Mouse (Mus musculus) forebrain, embryonic 14.5 days (tissue): Measurements from ENCODE around the gene Mast4. TPM values are rescaled to one million over a fixed set of nuclear protein-coding genes. Genes with fewer than 3 reads are reported as not detected.

Source experiments
- ATAC-seq: fragments of 200-750 bp; cut with Nextera tagmentation; 2 replicates; pipeline ENCODE4 v1.8.0; 2017; ENCODE audit warnings: mild to moderate bottlenecking, moderate library complexity
- DNase-seq: peaks from one replicate; pipeline ENCODE4 v3.0.0-alpha.2; 2015; ENCODE audit warnings: low spot score
- H3K27ac ChIP-seq: fragments of 300-500 bp; sonication (generic); 2 replicates; pipeline ENCODE4 v1.5.1; 2014; ENCODE audit warnings: low read depth, mild to moderate bottlenecking, control low read depth, low read length, moderate library complexity
- H3K27me3 ChIP-seq: fragments of 300-500 bp; sonication (generic); replicated peaks from 2 replicates; pipeline ENCODE4 v1.6.1; 2014; ENCODE audit warnings: low read length, control low read depth, mixed read lengths; ENCODE audit not compliant: control insufficient read depth, insufficient read depth
- H3K36me3 ChIP-seq: fragments of 300-500 bp; sonication (generic); 2 replicates; pipeline ENCODE4 v1.6.1; 2014; ENCODE audit warnings: low read length, control low read depth; ENCODE audit not compliant: control insufficient read depth, insufficient read depth
- H3K4me1 ChIP-seq: fragments of 300-500 bp; sonication (generic); 2 replicates; pipeline ENCODE4 v1.6.1; 2014; ENCODE audit warnings: antibody characterized with exemption, low read length, control low read depth; ENCODE audit not compliant: control insufficient read depth, insufficient read depth
- H3K4me2 ChIP-seq: fragments of 300-500 bp; sonication (generic); 2 replicates; pipeline ENCODE4 v1.6.1; 2014; ENCODE audit warnings: mild to moderate bottlenecking, control low read depth, low read length
- H3K4me3 ChIP-seq: fragments of 300-500 bp; sonication (generic); 2 replicates; pipeline ENCODE4 v1.5.1; 2014; ENCODE audit warnings: low read depth, low read length, control low read depth
- H3K9ac ChIP-seq: fragments of 300-500 bp; sonication (generic); 2 replicates; pipeline ENCODE4 v1.6.1; 2014; ENCODE audit warnings: mild to moderate bottlenecking, low read length, control low read depth, moderate library complexity
- H3K9me3 ChIP-seq: fragments of 300-500 bp; sonication (generic); replicated peaks from 2 replicates; pipeline ENCODE4 v1.6.1; 2016; ENCODE audit warnings: low read length, control low read depth, mixed read lengths; ENCODE audit not compliant: control insufficient read depth
- WGBS: fragments of 180-500 bp; shearing (Covaris S2); extraction: QIAGEN DNeasy Blood & Tissue Kit; methylation state at CpG from one replicate; pipeline ENCODE4 v1.1.7; 2014; 5-methylcytosine and 5-hydroxymethylcytosine counted together
- polyA plus RNA-seq: library from polyadenylated mRNA; unstranded; fragments of >200 nt; fragmentation: Nextera tagmentation; extraction: Ambion mirVana; gene quantifications from 2 replicates; pipeline ENCODE4 v1.2.1, GENCODE M21; 2014

The Mast4 gene
- polyA plus RNA-seq, 1 experiment from 2014 or later: 11.7 TPM

DNA sequence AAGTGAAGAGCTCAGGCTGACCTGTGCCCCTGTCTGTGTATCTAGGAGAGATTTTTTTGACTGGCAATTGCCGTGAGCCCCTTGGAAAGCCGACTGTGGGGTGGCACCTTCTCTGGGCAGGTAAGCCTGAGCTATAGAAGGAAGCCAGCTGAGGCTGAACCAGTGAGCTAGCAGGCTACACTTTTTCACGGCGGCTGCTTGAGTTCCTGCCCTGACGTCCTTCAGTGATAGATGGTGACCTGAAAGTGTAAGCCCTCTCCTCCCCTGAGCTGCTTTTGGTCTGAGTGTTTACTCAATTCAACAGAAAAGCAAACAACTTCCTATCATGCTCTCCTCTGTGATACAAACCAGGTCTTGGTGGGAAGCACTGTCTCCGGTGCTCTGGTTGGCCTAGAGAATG, 455.7 kb downstream of the Mast4 start:
- no peak overlapping the region for H3K4me3 ChIP-seq
- H3K36me3 ChIP-seq: no peaks in the 10 kb centered on the region
- no peaks in the 10 kb centered on the region for H3K27me3 ChIP-seq
- ATAC-seq: no peak
- peaks cover 5% of the 10 kb centered on the region; the same call in 1 of the 2 replicates for H3K4me1 ChIP-seq
- no peak overlapping the region for H3K4me2 ChIP-seq
- H3K27ac ChIP-seq: no peak overlapping the region
- H3K9me3 ChIP-seq: no peaks in the 10 kb centered on the region
- DNase-seq: no peak
- H3K9ac ChIP-seq: no peak overlapping the region
- WGBS: 80% methylated on average over 6 of the region's 6 CpGs

DNA sequence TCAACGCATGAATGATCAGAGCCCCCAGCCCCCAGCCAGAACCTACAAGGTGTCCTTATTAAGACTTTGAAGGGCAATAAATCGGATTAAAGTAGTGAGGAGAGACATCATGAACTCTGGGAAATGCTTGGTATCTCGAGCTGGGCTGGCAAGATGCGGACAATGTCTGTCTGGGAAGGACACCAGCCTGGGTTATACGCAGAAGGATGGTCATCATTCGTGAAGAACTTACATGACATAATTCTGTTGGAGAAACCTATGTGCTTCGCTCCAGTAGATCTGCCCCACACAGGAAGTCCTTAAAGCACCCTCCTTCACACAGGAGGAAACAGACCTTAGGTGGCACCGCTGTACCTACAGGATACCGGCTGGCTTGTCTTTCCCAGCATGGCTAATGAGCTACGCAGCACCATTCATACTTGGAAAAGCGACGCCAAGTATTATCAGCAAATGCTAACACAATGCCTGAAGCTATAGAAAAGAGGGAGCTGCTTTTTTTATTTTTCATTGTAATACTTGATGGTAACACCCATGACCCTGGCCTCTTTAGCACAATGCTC, 456.5 kb downstream of the Mast4 start:
- Histone ChIP-seq H3K27me3 (no peaks in the 10 kb centered on the region), H3K4me2 (no peak overlapping the region), H3K4me1 (peaks cover 5% of the 10 kb centered on the region; the same call in 1 of the 2 replicates), H3K36me3 (no peaks in the 10 kb centered on the region), H3K4me3 (no peak overlapping the region), H3K9ac (no peak overlapping the region), H3K9me3 (no peaks in the 10 kb centered on the region), H3K27ac (no peak overlapping the region)
- ATAC-seq (no peak), DNase-seq (no peak)
- WGBS: 65% methylated on average over 12 of the region's 12 CpGs

DNA sequence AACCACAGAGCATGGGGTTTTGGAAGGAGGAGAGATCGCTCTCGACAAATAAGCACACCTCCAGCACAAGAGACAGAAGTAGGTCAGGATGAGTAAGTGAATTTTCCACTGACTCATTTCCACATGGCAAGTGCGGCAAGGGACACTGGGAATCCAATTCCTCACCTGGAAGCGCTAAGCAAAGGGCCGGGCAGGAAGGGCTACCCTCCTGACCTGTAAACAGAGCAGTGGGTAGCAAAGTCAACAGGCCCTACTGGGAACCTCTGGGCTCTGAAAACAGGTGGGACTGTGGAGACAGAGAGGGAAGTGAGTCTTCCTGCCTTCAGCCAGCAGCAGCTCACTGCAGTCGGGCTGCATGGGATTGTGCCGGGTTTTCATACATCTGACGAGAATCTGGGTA, 457.1 kb downstream of the Mast4 start:
- DNase-seq: no peak
- Histone ChIP-seq H3K9me3 (no peaks in the 10 kb centered on the region), H3K4me3 (no peak overlapping the region), H3K36me3 (no peaks in the 10 kb centered on the region), H3K4me2 (no peak overlapping the region), H3K9ac (no peak overlapping the region), H3K27me3 (no peaks in the 10 kb centered on the region), H3K4me1 (peaks cover 5% of the 10 kb centered on the region; the same call in 1 of the 2 replicates), H3K27ac (no peak overlapping the region)
- WGBS: 87% methylated on average over 8 of the region's 8 CpGs
- ATAC-seq: no peak

DNA sequence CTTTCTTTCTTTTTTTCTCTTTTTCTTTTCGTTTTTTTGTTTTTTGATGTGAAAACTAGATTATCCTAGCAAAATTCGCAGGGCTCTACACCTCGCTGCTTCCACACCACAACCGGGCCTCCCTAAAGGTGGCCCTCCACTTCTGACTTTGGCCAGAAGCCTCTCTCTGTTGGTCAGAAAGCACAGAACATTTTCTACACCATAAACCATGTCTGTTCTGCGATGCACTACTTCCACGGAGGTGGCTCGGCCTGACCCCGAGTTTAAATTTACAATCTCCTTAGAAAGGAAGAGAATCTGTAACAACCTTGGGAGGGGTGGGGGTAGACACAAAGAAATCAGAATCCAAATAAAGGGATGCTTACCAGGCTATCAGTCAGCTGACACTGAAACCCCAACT, 458.8 kb downstream of the Mast4 start:
- no peaks in the 10 kb centered on the region for H3K9me3 ChIP-seq
- H3K27me3 ChIP-seq: no peaks in the 10 kb centered on the region
- 57% methylated on average over 8 of the region's 8 CpGs for WGBS
- no peak overlapping the region for H3K27ac ChIP-seq
- H3K4me2 ChIP-seq: no peak overlapping the region
- ATAC-seq (no peak), DNase-seq (no peak)
- H3K4me3 ChIP-seq: no peak overlapping the region
- H3K9ac ChIP-seq: no peak overlapping the region
- H3K4me1 ChIP-seq: peaks cover 5% of the 10 kb centered on the region; the same call in 1 of the 2 replicates
- no peaks in the 10 kb centered on the region for H3K36me3 ChIP-seq

GRCm38 (mm10) chr13:102875144-102875476, 459.2 kb downstream of the Mast4 start:
- Histone ChIP-seq H3K9me3 (no peaks in the 10 kb centered on the region), H3K27me3 (no peaks in the 10 kb centered on the region), H3K4me1 (peaks cover 5% of the 10 kb centered on the region; the same call in 1 of the 2 replicates), H3K27ac (no peak overlapping the region), H3K4me2 (no peak overlapping the region), H3K9ac (no peak overlapping the region), H3K4me3 (no peak overlapping the region), H3K36me3 (no peaks in the 10 kb centered on the region)
- no peak for DNase-seq
- 53% methylated on average over 3 of the region's 3 CpGs for WGBS
- ATAC-seq: no peak

DNA sequence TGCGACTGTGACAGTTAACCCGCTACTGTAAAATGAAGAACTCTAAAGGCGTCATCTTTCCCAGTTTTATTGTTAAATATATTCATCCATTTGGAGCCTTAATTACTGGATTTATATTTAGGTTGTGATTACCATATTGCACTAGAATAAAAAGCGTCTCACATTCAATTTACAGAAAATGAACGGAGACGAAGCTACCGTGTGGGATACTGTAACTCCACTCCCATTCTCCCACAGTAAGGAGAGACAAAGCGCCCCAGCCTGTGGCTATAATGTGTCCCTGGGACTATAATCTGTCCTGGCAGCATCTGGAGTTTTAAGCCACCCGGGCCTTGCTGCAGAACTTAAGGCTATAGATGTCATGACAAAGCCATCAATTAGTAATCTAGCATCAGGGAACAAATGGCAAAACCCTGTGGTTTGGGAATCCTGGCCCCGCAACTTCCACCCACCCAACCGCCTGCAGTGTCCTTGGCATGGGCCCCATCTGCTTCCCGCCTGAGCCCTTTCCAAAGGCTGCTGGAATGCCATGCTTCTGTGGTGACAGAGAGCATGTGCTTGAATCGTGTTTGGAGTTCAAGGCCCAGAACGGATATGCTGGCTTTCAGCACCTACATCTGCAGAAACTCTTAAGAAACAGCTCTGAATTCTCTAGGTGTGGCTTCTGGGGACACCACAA, 459.7 kb downstream of the Mast4 start:
- no peak for ATAC-seq
- Histone ChIP-seq H3K9me3 (no peaks in the 10 kb centered on the region), H3K4me1 (peaks cover 5% of the 10 kb centered on the region; the same call in 1 of the 2 replicates), H3K9ac (no peak overlapping the region), H3K4me2 (no peak overlapping the region), H3K36me3 (no peaks in the 10 kb centered on the region), H3K27me3 (no peaks in the 10 kb centered on the region), H3K27ac (no peak overlapping the region), H3K4me3 (no peak overlapping the region)
- peak; percentile 56 for DNase-seq
- WGBS: 52% methylated on average over 14 of the region's 14 CpGs

DNA sequence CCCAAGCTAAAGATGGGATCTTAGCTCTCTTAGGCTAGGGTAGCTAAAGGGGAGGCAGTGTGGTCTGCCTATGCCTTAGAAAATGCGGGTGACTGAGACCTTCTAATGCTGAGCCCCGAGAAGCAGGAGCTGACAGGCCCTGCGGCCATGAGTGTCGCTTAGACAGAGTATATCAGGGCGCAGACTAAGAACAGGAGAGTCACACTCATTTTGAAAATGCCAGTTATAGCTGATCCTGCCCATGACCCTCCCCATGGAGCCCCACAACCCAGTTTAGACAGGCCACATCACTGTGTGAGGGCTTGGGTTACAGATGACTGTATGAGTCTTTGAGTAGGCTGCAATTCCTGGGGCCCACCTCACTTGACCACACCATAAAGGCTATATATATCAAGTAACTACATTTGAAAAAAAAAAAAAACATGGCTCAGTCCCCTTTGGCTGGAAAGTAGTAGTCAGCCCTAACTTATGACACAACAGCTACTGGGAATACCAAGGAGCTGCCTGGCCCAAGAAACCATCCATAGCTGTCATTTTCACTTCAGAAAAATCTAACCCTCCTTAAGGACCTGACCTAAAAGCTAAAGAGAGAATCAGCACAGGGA, 460.8 kb downstream of the Mast4 start:
- WGBS: over 99% methylated on average over 5 of the region's 5 CpGs
- Histone ChIP-seq H3K9me3 (no peaks in the 10 kb centered on the region; the same call in 1 of the 2 replicates), H3K27me3 (no peaks in the 10 kb centered on the region), H3K4me2 (no peak overlapping the region), H3K27ac (no peak overlapping the region), H3K4me1 (peaks cover 5% of the 10 kb centered on the region; the same call in 1 of the 2 replicates), H3K4me3 (no peak overlapping the region), H3K36me3 (no peaks in the 10 kb centered on the region), H3K9ac (no peak overlapping the region)
- no peak for DNase-seq
- no peak for ATAC-seq

GRCm38 (mm10) chr13:102871380-102872104, 462.8 kb downstream of the Mast4 start:
- ATAC-seq: no peak
- WGBS: 58% methylated on average over 11 of the region's 11 CpGs
- Histone ChIP-seq H3K4me2 (no peak overlapping the region), H3K27me3 (no peaks in the 10 kb centered on the region), H3K9me3 (peaks cover 4% of the 10 kb centered on the region; the same call in 1 of the 2 replicates), H3K4me1 (peaks cover 5% of the 10 kb centered on the region; the same call in 1 of the 2 replicates), H3K36me3 (no peaks in the 10 kb centered on the region), H3K27ac (no peak overlapping the region), H3K4me3 (no peak overlapping the region), H3K9ac (no peak overlapping the region)
- DNase-seq: no peak
